Mouse (Mus musculus): ENCODE data around the gene Med27. TPM values are rescaled to one million over a fixed set of nuclear protein-coding genes. Genes with fewer than 3 reads are reported as not detected.

The Med27 gene
- polyA plus RNA-seq, 1 experiment, result 25.9 TPM

- peak; percentile 27 for DNase-seq
- no peak for TF ChIP-seq CTCF (conservative IDR thresholded peaks at IDR 0.05; ENCODE audit: insufficient read depth, insufficient read length, low read depth, low read length)
- TF ChIP-seq POLR2A (IDR thresholded peaks at IDR 0.05; ENCODE audit: low read depth, low read length), result no peak
- Histone ChIP-seq H3K4me1 (ENCODE audit: control insufficient read depth, insufficient read depth, low read length) (no peaks in the 10 kb centered on the region), H3K36me3 (ENCODE audit: control insufficient read depth, insufficient read depth, low read length) (no peaks in the 10 kb centered on the region), H3K27me3 (replicated peaks; ENCODE audit: control insufficient read depth, insufficient read depth, low read length) (no peaks in the 10 kb centered on the region), H3K27ac (ENCODE audit: insufficient read depth, low read depth, low read length) (no peak overlapping the region), H3K4me3 (ENCODE audit: insufficient read depth, low read depth, low read length) (no peak overlapping the region)
- 43% methylated on average over 3 of the region's 3 CpGs for WGBS
Measured at GRCm38 (mm10) chr2:29426684-29427083, 80.1 kb downstream of the Med27 start.

GRCm38 (mm10) chr2:29432565-29432964, 85.9 kb downstream of the Med27 start:
- no peak overlapping the region for H3K4me3 ChIP-seq (ENCODE audit: insufficient read depth, low read depth, low read length)
- no peak overlapping the region for H3K27ac ChIP-seq (ENCODE audit: insufficient read depth, low read depth, low read length)
- H3K27me3 ChIP-seq (replicated peaks; ENCODE audit: control insufficient read depth, insufficient read depth, low read length), result no peaks in the 10 kb centered on the region
- no peaks in the 10 kb centered on the region for H3K36me3 ChIP-seq (ENCODE audit: control insufficient read depth, insufficient read depth, low read length)
- DNase-seq, result no peak
- no peaks in the 10 kb centered on the region for H3K4me1 ChIP-seq (ENCODE audit: control insufficient read depth, insufficient read depth, low read length)
- WGBS, result 68% methylated on average over 5 of the region's 5 CpGs
- TF ChIP-seq CTCF (conservative IDR thresholded peaks at IDR 0.05; ENCODE audit: insufficient read depth, insufficient read length, low read depth, low read length) (no peak), POLR2A (IDR thresholded peaks at IDR 0.05; ENCODE audit: low read depth, low read length) (no peak)

- H3K36me3 ChIP-seq (ENCODE audit: control insufficient read depth, insufficient read depth, low read length), result no peaks in the 10 kb centered on the region
- TF ChIP-seq POLR2A (IDR thresholded peaks at IDR 0.05; ENCODE audit: low read depth, low read length) (no peak), CTCF (conservative IDR thresholded peaks at IDR 0.05; ENCODE audit: insufficient read depth, insufficient read length, low read depth, low read length) (no peak)
- WGBS, result 90% methylated on average over 6 of the region's 6 CpGs
Measured at GRCm38 (mm10) chr2:29436376-29436775, 89.8 kb downstream of the Med27 start.

GRCm38 (mm10) chr2:29437111-29437510, 90.5 kb downstream of the Med27 start:
- no peak for DNase-seq
- TF ChIP-seq CTCF (conservative IDR thresholded peaks at IDR 0.05; ENCODE audit: insufficient read depth, insufficient read length, low read depth, low read length) (no peak), POLR2A (IDR thresholded peaks at IDR 0.05; ENCODE audit: low read depth, low read length) (no peak)
- peaks cover 9% of the 10 kb centered on the region for H3K4me1 ChIP-seq (ENCODE audit: control insufficient read depth, insufficient read depth, low read length)
- 78% methylated on average over 5 of the region's 5 CpGs for WGBS
- H3K4me3 ChIP-seq (ENCODE audit: insufficient read depth, low read depth, low read length), result no peak overlapping the region
- H3K36me3 ChIP-seq (ENCODE audit: control insufficient read depth, insufficient read depth, low read length), result no peaks in the 10 kb centered on the region
- no peaks in the 10 kb centered on the region for H3K27me3 ChIP-seq (replicated peaks; ENCODE audit: control insufficient read depth, insufficient read depth, low read length)
- H3K27ac ChIP-seq (ENCODE audit: insufficient read depth, low read depth, low read length), result no peak overlapping the region

More at GRCm38 (mm10) chr2:29436376-29436775, 89.8 kb downstream of the Med27 start:
- H3K27ac ChIP-seq (ENCODE audit: insufficient read depth, low read depth, low read length), result no peak overlapping the region
- no peak for DNase-seq
- no peaks in the 10 kb centered on the region for H3K27me3 ChIP-seq (replicated peaks; ENCODE audit: control insufficient read depth, insufficient read depth, low read length)
- H3K4me1 ChIP-seq (ENCODE audit: control insufficient read depth, insufficient read depth, low read length), result peaks cover 9% of the 10 kb centered on the region
- no peak overlapping the region for H3K4me3 ChIP-seq (ENCODE audit: insufficient read depth, low read depth, low read length)

- peaks cover 9% of the 10 kb centered on the region for H3K4me1 ChIP-seq (ENCODE audit: control insufficient read depth, insufficient read depth, low read length)
- H3K4me3 ChIP-seq (ENCODE audit: insufficient read depth, low read depth, low read length), result no peak overlapping the region
- no peak for TF ChIP-seq CTCF (conservative IDR thresholded peaks at IDR 0.05; ENCODE audit: insufficient read depth, insufficient read length, low read depth, low read length)
- TF ChIP-seq POLR2A (IDR thresholded peaks at IDR 0.05; ENCODE audit: low read depth, low read length), result no peak
- H3K36me3 ChIP-seq (ENCODE audit: control insufficient read depth, insufficient read depth, low read length), result no peaks in the 10 kb centered on the region
- H3K27me3 ChIP-seq (replicated peaks; ENCODE audit: control insufficient read depth, insufficient read depth, low read length), result no peaks in the 10 kb centered on the region
- no peak for DNase-seq
- no peak overlapping the region for H3K27ac ChIP-seq (ENCODE audit: insufficient read depth, low read depth, low read length)
- WGBS, result 88% methylated on average over 4 of the region's 4 CpGs
Measured at GRCm38 (mm10) chr2:29437861-29438529, 91.4 kb downstream of the Med27 start.

GRCm38 (mm10) chr2:29438530-29438862, 91.9 kb downstream of the Med27 start:
- TF ChIP-seq POLR2A (IDR thresholded peaks at IDR 0.05; ENCODE audit: low read depth, low read length) (no peak), CTCF (conservative IDR thresholded peaks at IDR 0.05; ENCODE audit: insufficient read depth, insufficient read length, low read depth, low read length) (no peak)
- no peaks in the 10 kb centered on the region for H3K36me3 ChIP-seq (ENCODE audit: control insufficient read depth, insufficient read depth, low read length)
- peaks cover 9% of the 10 kb centered on the region for H3K4me1 ChIP-seq (ENCODE audit: control insufficient read depth, insufficient read depth, low read length)
- peak; percentile 62 for DNase-seq
- no peak overlapping the region for H3K27ac ChIP-seq (ENCODE audit: insufficient read depth, low read depth, low read length)
- no peaks in the 10 kb centered on the region for H3K27me3 ChIP-seq (replicated peaks; ENCODE audit: control insufficient read depth, insufficient read depth, low read length)
- no peak overlapping the region for H3K4me3 ChIP-seq (ENCODE audit: insufficient read depth, low read depth, low read length)
- 54% methylated on average over 5 of the region's 5 CpGs for WGBS

- H3K27ac ChIP-seq (ENCODE audit: insufficient read depth, low read depth, low read length), result no peak overlapping the region
- H3K36me3 ChIP-seq (ENCODE audit: control insufficient read depth, insufficient read depth, low read length), result no peaks in the 10 kb centered on the region
- peaks cover 9% of the 10 kb centered on the region for H3K4me1 ChIP-seq (ENCODE audit: control insufficient read depth, insufficient read depth, low read length)
- TF ChIP-seq CTCF (conservative IDR thresholded peaks at IDR 0.05; ENCODE audit: insufficient read depth, insufficient read length, low read depth, low read length) (no peak), POLR2A (IDR thresholded peaks at IDR 0.05; ENCODE audit: low read depth, low read length) (no peak)
- H3K27me3 ChIP-seq (replicated peaks; ENCODE audit: control insufficient read depth, insufficient read depth, low read length), result no peaks in the 10 kb centered on the region
- 76% methylated on average over 1 of the region's 1 CpGs for WGBS
- H3K4me3 ChIP-seq (ENCODE audit: insufficient read depth, low read depth, low read length), result no peak overlapping the region
- DNase-seq, result no peak
Measured at GRCm38 (mm10) chr2:29438986-29439385, 92.4 kb downstream of the Med27 start.

Measured in kidney, adult 2 months (tissue).